Mouse (Mus musculus): ENCODE measurements at regions not wholly inside any gene's neighbourhood (a gene's known extent, or its start where the extent isn't known, plus 50 kb on each side); places are given as distances from the start of the nearest gene placed in this dataset.

DNA sequence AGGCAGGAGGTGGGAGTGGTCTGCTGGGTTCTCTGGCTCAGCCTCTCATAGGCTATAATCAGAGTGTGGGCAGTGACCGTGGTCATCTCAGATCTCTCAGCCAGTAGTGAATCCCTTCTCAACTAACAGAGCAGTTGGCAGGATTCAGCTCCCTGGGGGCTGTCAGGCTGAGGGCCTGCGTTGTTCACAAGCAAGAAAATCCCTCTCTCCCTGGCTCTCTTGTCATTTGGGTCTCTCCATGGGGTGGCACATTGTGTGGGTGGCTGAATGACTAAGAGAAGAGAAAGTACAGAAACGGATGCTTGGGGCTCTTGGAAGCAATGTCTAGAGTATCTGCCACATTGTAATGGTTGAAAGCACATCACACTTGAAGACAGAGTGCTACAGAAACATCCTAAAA lies 542.0 kb upstream of the Adam5 start:
- TF ChIP-seq CTCF (IDR thresholded peaks at IDR 0.05; ENCODE audit: low read depth) (no peak), EP300 (IDR thresholded peaks at IDR 0.05; ENCODE audit: low read depth) (no peak)
- WGBS: 48% methylated on average over 3 of the region's 3 CpGs
- ATAC-seq (ENCODE audit: insufficient read depth, low read depth): no peak
- no peaks in the 10 kb centered on the region for H3K4me1 ChIP-seq (ENCODE audit: control insufficient read depth, insufficient read depth)
- no peaks in the 10 kb centered on the region for H3K27me3 ChIP-seq (ENCODE audit: control insufficient read depth, insufficient read depth, low read length)
- DNase-seq (ENCODE audit: low spot score): no peak
- no peaks in the 10 kb centered on the region for H3K9me3 ChIP-seq (replicated peaks; ENCODE audit: control insufficient read depth, low read length)
- H3K4me3 ChIP-seq (ENCODE audit: low read depth, low read length): no peak overlapping the region
- H3K27ac ChIP-seq (ENCODE audit: low read depth): no peak overlapping the region
- no peaks in the 10 kb centered on the region for H3K36me3 ChIP-seq (replicated peaks; ENCODE audit: control insufficient read depth, insufficient read depth, low read length)
- no peak overlapping the region for H3K9ac ChIP-seq (replicated peaks; ENCODE audit: low read depth, low read length)
- H3K4me2 ChIP-seq (ENCODE audit: low read depth, low read length): no peak overlapping the region

GRCm38 (mm10) chr8:25362656-25363055 lies 538.5 kb upstream of the Adam5 start:
- TF ChIP-seq CTCF (IDR thresholded peaks at IDR 0.05; ENCODE audit: low read depth) (no peak), EP300 (IDR thresholded peaks at IDR 0.05; ENCODE audit: low read depth) (no peak)
- no peak overlapping the region for H3K4me3 ChIP-seq (ENCODE audit: low read depth, low read length)
- no peaks in the 10 kb centered on the region for H3K36me3 ChIP-seq (replicated peaks; ENCODE audit: control insufficient read depth, insufficient read depth, low read length)
- 24% methylated on average over 9 of the region's 9 CpGs for WGBS
- ATAC-seq (ENCODE audit: insufficient read depth, low read depth) (no peak), DNase-seq (ENCODE audit: low spot score) (no peak)
- no peaks in the 10 kb centered on the region for H3K9me3 ChIP-seq (replicated peaks; ENCODE audit: control insufficient read depth, low read length)
- H3K27me3 ChIP-seq (ENCODE audit: control insufficient read depth, insufficient read depth, low read length): no peaks in the 10 kb centered on the region
- no peak overlapping the region for H3K27ac ChIP-seq (ENCODE audit: low read depth)
- H3K9ac ChIP-seq (replicated peaks; ENCODE audit: low read depth, low read length): no peak overlapping the region
- no peaks in the 10 kb centered on the region for H3K4me1 ChIP-seq (ENCODE audit: control insufficient read depth, insufficient read depth)
- no peak overlapping the region for H3K4me2 ChIP-seq (ENCODE audit: low read depth, low read length)

DNA sequence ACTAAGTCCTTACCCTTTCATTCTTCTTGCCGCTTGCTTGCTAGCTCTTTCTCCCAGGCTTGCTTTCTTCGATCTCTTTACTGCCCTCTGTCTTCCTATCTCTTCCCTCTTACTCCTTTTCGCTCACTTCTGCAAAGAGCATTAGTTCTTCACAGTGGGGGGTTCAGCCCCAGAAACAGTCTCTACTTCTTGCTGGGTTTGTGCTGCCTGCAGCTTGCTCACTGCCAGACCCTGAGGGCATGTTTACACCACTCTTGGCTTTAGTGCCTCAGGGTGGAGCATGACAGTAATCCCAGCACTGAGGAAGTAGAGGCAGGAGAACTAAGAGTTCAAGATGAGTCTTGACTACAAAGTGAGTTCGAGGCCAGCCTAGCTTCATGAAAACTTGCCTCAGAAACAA lies 538.0 kb upstream of the Adam5 start:
- Histone ChIP-seq H3K36me3 (replicated peaks; ENCODE audit: control insufficient read depth, insufficient read depth, low read length) (no peaks in the 10 kb centered on the region), H3K4me1 (ENCODE audit: control insufficient read depth, insufficient read depth) (no peaks in the 10 kb centered on the region), H3K9ac (replicated peaks; ENCODE audit: low read depth, low read length) (no peak overlapping the region), H3K4me2 (ENCODE audit: low read depth, low read length) (no peak overlapping the region), H3K27me3 (ENCODE audit: control insufficient read depth, insufficient read depth, low read length) (no peaks in the 10 kb centered on the region), H3K27ac (ENCODE audit: low read depth) (no peak overlapping the region), H3K9me3 (replicated peaks; ENCODE audit: control insufficient read depth, low read length) (no peaks in the 10 kb centered on the region), H3K4me3 (ENCODE audit: low read depth, low read length) (no peak overlapping the region)
- ATAC-seq (ENCODE audit: insufficient read depth, low read depth) (no peak), DNase-seq (ENCODE audit: low spot score) (no peak)
- 55% methylated on average over 4 of the region's 4 CpGs for WGBS
- TF ChIP-seq EP300 (IDR thresholded peaks at IDR 0.05; ENCODE audit: low read depth) (no peak), CTCF (IDR thresholded peaks at IDR 0.05; ENCODE audit: low read depth) (no peak)

GRCm38 (mm10) chr8:25361420-25361819 lies 537.3 kb upstream of the Adam5 start:
- TF ChIP-seq EP300 (IDR thresholded peaks at IDR 0.05; ENCODE audit: low read depth) (no peak), CTCF (IDR thresholded peaks at IDR 0.05; ENCODE audit: low read depth) (no peak)

DNA sequence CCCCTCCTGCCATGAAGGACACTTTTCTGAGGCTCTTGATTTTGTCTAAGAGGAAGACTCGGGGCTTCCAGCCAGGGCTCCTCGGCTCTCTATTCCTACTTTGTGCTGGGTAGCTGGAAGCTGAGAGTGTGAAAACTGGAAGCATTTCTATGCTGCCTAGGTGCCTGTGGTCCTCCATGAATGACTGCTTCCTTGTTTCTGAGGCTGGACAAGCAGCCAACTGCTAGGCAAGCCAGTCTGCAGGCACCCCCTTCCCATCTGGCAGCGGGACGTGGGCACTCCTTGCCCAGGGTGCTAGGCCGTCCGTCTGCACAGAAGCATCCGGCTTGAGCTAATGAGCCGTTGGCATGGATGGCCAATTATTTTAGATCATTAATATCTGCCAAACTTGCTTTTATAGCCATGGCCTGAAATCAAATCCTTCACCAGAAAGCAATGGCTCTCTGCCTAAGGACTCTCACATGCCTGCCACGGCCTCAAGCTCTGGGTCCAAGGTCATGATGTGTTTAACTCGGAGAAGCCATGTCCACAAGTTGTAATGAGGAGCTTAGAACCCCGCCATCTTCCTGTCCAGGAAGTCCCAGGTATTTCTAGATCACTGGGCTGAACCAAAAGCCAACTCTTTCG lies 534.5 kb upstream of the Adam5 start:
- H3K9ac ChIP-seq (replicated peaks; ENCODE audit: low read depth, low read length): no peak overlapping the region
- 0 out of 2 replicates have a peak, but pooled peaks cover under 1% of the 10 kb centered on the region for H3K27me3 ChIP-seq (ENCODE audit: control insufficient read depth, insufficient read depth, low read length)
- no peaks in the 10 kb centered on the region for H3K36me3 ChIP-seq (replicated peaks; ENCODE audit: control insufficient read depth, insufficient read depth, low read length)
- TF ChIP-seq EP300 (IDR thresholded peaks at IDR 0.05; ENCODE audit: low read depth): no peak
- no peak for TF ChIP-seq CTCF (IDR thresholded peaks at IDR 0.05; ENCODE audit: low read depth)
- H3K9me3 ChIP-seq (replicated peaks; ENCODE audit: control insufficient read depth, low read length): 0 out of 2 replicates have a peak, but pooled peaks cover 5% of the 10 kb centered on the region
- no peak overlapping the region for H3K27ac ChIP-seq (ENCODE audit: low read depth)
- ATAC-seq (ENCODE audit: insufficient read depth, low read depth): no peak
- no peak overlapping the region for H3K4me2 ChIP-seq (ENCODE audit: low read depth, low read length)
- H3K4me3 ChIP-seq (ENCODE audit: low read depth, low read length): no peak overlapping the region
- H3K4me1 ChIP-seq (ENCODE audit: control insufficient read depth, insufficient read depth): 0 out of 2 replicates have a peak, but pooled peaks cover 5% of the 10 kb centered on the region
- 84% methylated on average over 12 of the region's 12 CpGs for WGBS
- no peak for DNase-seq (ENCODE audit: low spot score)

More at GRCm38 (mm10) chr8:25361420-25361819, 537.3 kb upstream of the Adam5 start:
- Histone ChIP-seq H3K27ac (ENCODE audit: low read depth) (no peak overlapping the region), H3K36me3 (replicated peaks; ENCODE audit: control insufficient read depth, insufficient read depth, low read length) (no peaks in the 10 kb centered on the region), H3K9me3 (replicated peaks; ENCODE audit: control insufficient read depth, low read length) (0 out of 2 replicates have a peak, but pooled peaks cover 2% of the 10 kb centered on the region), H3K4me2 (ENCODE audit: low read depth, low read length) (no peak overlapping the region), H3K27me3 (ENCODE audit: control insufficient read depth, insufficient read depth, low read length) (no peaks in the 10 kb centered on the region), H3K4me3 (ENCODE audit: low read depth, low read length) (no peak overlapping the region), H3K9ac (replicated peaks; ENCODE audit: low read depth, low read length) (no peak overlapping the region), H3K4me1 (ENCODE audit: control insufficient read depth, insufficient read depth) (no peaks in the 10 kb centered on the region)
- DNase-seq (ENCODE audit: low spot score): no peak
- ATAC-seq (ENCODE audit: insufficient read depth, low read depth): no peak
- WGBS: 82% methylated on average over 5 of the region's 5 CpGs
